In the genomic region with DNA sequence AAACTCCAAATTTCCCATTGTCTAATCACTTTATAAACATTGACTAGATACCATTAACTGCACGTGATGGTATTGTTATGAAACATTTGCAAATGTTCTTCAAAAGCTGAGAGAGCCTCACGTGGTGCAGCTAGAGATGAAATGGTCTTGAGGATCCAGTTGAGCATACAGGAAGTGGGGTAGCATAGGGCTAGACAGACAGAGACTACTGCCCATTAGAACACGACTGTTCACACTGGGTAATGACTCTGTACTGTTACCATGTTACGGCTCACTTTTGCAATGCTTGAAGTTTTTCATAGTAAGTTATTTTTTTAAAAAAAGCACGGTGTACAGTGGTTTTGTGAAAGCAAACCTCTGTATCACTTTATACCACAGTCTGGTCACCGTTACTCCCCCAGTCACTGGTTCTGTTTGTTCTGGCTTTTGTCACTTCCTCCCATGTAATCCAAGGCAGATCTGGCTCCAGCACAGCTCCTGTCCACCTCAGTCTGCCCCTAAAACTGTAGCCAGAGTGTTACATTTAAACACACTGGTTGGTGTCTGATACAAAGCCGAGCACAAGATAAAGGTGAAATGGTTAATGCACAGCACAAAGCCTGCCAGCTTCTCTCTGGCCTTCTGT, we compare ENCODE assay signal across 29 mouse cellular contexts. TPM values are rescaled to one million over a fixed set of nuclear protein-coding genes. Genes with fewer than 3 reads are reported as not detected.
DNase-seq lines count a peak whose midpoint lies in the region; ATAC-seq and TF ChIP-seq lines count a peak whose summit lies in the region.
"Had no signal": no experiment of that assay in that cellular context is flagged by ENCODE, and none has a peak within 500 bp of the region (broad histone marks: within the 10 kb centered on the region; RNA-seq: fewer than 3 reads in every experiment).

No protein-coding gene starts in this region.

- DNase-seq in heart, adult 8-10 months (ENCODE audit: low spot score): no peak
- DNase-seq in lung, postnatal 10 days: no peak
- DNase-seq in MEL (ENCODE audit: low read depth, low spot score) (no peak), MN1 (ENCODE audit: low spot score) (no peak)
- DNase-seq: adrenal gland, postnatal 14 days; B cell, adult 2 months; cerebellum, adult 11 months; cerebellum, postnatal 14 days; forebrain, postnatal 0 days; gastrocnemius, postnatal 36 days; kidney, adult 8-10 months; liver, postnatal 0 days; thymus, adult 18-20 months had no signal

- no peak overlapping the region for H3K4me2 ChIP-seq in heart, embryonic 13.5 days
- no peak overlapping the region for H3K4me2 ChIP-seq in lung, embryonic 16.5 days (ENCODE audit: low read depth, low read length)
- H3K4me2 ChIP-seq in myocyte (ENCODE audit: low read depth): no peak overlapping the region
- H3K4me2 ChIP-seq: embryonic facial prominence, embryonic 15.5 days; hindbrain, embryonic 12.5 days; stomach, embryonic 15.5 days had no signal

- H3K79me2 ChIP-seq in MEL (ENCODE audit: control insufficient read depth, insufficient read depth, low read length, poor library complexity): no peaks in the 10 kb centered on the region
- H3K79me2 ChIP-seq in myocyte (ENCODE audit: control insufficient read depth, insufficient read depth): no peaks in the 10 kb centered on the region

- no peak for TF ChIP-seq RAD21 in MEL (IDR thresholded peaks at IDR 0.05; ENCODE audit: low read depth, low read length)

- TF ChIP-seq EP300 in MEL (IDR thresholded peaks at IDR 0.05; ENCODE audit: low read depth in 1 of 2, low read length in 2 of 2): no peak

- H3K27me3 ChIP-seq in heart, embryonic 13.5 days (replicated peaks): no peaks in the 10 kb centered on the region
- no peaks in the 10 kb centered on the region for H3K27me3 ChIP-seq in lung, embryonic 16.5 days (ENCODE audit: control insufficient read depth, insufficient read depth, low read depth, low read length)
- peaks cover 0 to 2% of the 10 kb centered on the region in 2 experiments; a peak in 2 of 4 replicates for H3K27me3 ChIP-seq in MEL (ENCODE audit: control insufficient read depth in 1 of 2, insufficient read depth in 2 of 2, low read length in 2 of 2)
- no peaks in the 10 kb centered on the region for H3K27me3 ChIP-seq in myocyte (ENCODE audit: control insufficient read depth, insufficient read depth, insufficient read length)
- H3K27me3 ChIP-seq: embryonic facial prominence, embryonic 15.5 days; hindbrain, embryonic 12.5 days; Patski; stomach, embryonic 15.5 days had no signal

- TF ChIP-seq POLR2A in MEL (IDR thresholded peaks at IDR 0.05; ENCODE audit: control insufficient read depth in 1 of 2, insufficient read depth in 1 of 2, low read depth in 1 of 2, low read length in 2 of 2, poor library complexity in 1 of 2): no peak
- no peak for TF ChIP-seq POLR2A in myocyte (IDR thresholded peaks at IDR 0.05; ENCODE audit: insufficient read length, low read depth)

- no peaks in the 10 kb centered on the region for H3K36me3 ChIP-seq in heart, embryonic 13.5 days
- no peaks in the 10 kb centered on the region for H3K36me3 ChIP-seq in lung, embryonic 16.5 days (ENCODE audit: control insufficient read depth, insufficient read depth, low read length)
- H3K36me3 ChIP-seq in MEL (ENCODE audit: control insufficient read depth in 1 of 2, insufficient read depth in 2 of 2, low read length in 2 of 2) (peaks cover 0 to 2% of the 10 kb centered on the region in 2 experiments; a peak in 1 of 4 replicates), myocyte (ENCODE audit: control insufficient read depth, insufficient read depth) (no peaks in the 10 kb centered on the region)
- H3K36me3 ChIP-seq: embryonic facial prominence, embryonic 15.5 days; forebrain, embryonic 10.5 days; hindbrain, embryonic 12.5 days; limb, embryonic 10.5 days; stomach, embryonic 15.5 days had no signal

- no peak overlapping the region for H3ac ChIP-seq in myocyte (ENCODE audit: control insufficient read depth, insufficient read length)

- H3K4me3 ChIP-seq in heart, embryonic 13.5 days: no peak overlapping the region
- H3K4me3 ChIP-seq in lung, embryonic 16.5 days (ENCODE audit: low read length): no peak overlapping the region
- H3K4me3 ChIP-seq in MEL (ENCODE audit: control insufficient read depth in 1 of 2, insufficient read depth in 1 of 2, low read depth in 2 of 2, low read length in 2 of 2): no peak overlapping the region
- no peak overlapping the region for H3K4me3 ChIP-seq in myocyte
- H3K4me3 ChIP-seq: embryonic facial prominence, embryonic 15.5 days; forebrain, embryonic 10.5 days; hindbrain, embryonic 12.5 days; left cerebral cortex, adult 2 months; limb, embryonic 10.5 days; megakaryocyte, embryonic 14.5 days; stomach, embryonic 15.5 days had no signal

- TF ChIP-seq CTCF in MEL (IDR thresholded peaks at IDR 0.05 in 2 of 3, conservative IDR thresholded peaks at IDR 0.05 in 1 of 3; ENCODE audit: control insufficient read depth in 1 of 3, insufficient read depth in 1 of 3, low read depth in 2 of 3, low read length in 3 of 3, poor library complexity in 1 of 3, severe bottlenecking in 1 of 3): no peak

- no peak for ATAC-seq in heart, embryonic 13.5 days (ENCODE audit: extremely low read depth, insufficient number of reproducible peaks, low FRiP score, low TSS enrichment)
- ATAC-seq in lung, embryonic 16.5 days (ENCODE audit: low read depth): peak; percentile 56; the same call in 1 of the 2 replicates
- ATAC-seq: activated CD4-positive, CD25-positive, alpha-beta regulatory T cell, adult 4 months; forebrain, postnatal 0 days; liver, postnatal 0 days; midbrain, embryonic 16.5 days; Patski had no signal

- peak overlapping the region; percentile 51 for H3K27ac ChIP-seq in heart, embryonic 13.5 days (replicated peaks)
- no peak overlapping the region for H3K27ac ChIP-seq in lung, embryonic 16.5 days (ENCODE audit: low read length)
- no peak overlapping the region for H3K27ac ChIP-seq in MEL (ENCODE audit: control insufficient read depth, low read depth, low read length)
- H3K27ac ChIP-seq: embryonic facial prominence, embryonic 15.5 days; forebrain, embryonic 10.5 days; hindbrain, embryonic 12.5 days; left cerebral cortex, adult 2 months; limb, embryonic 10.5 days; stomach, embryonic 15.5 days had no signal

- no peaks in the 10 kb centered on the region for H3K9me3 ChIP-seq in heart, embryonic 13.5 days
- no peaks in the 10 kb centered on the region for H3K9me3 ChIP-seq in lung, embryonic 16.5 days (ENCODE audit: control insufficient read depth, low read length)
- H3K9me3 ChIP-seq in MEL (replicated peaks; ENCODE audit: insufficient read depth, low read length): no peaks in the 10 kb centered on the region
- H3K9me3 ChIP-seq: embryonic facial prominence, embryonic 15.5 days; forebrain, embryonic 10.5 days; hindbrain, embryonic 12.5 days; limb, embryonic 10.5 days; megakaryocyte, embryonic 14.5 days; stomach, embryonic 15.5 days had no signal

- peaks cover 16% of the 10 kb centered on the region for H3K4me1 ChIP-seq in heart, embryonic 13.5 days
- H3K4me1 ChIP-seq in lung, embryonic 16.5 days (replicated peaks; ENCODE audit: control insufficient read depth, insufficient read depth, low read length): peaks cover 3% of the 10 kb centered on the region; the same call in 1 of the 2 replicates
- H3K4me1 ChIP-seq in MEL (ENCODE audit: control insufficient read depth in 1 of 2, insufficient read depth in 2 of 2, low read length in 2 of 2): peaks cover 0 to 7% of the 10 kb centered on the region in 2 experiments; a peak in 2 of 4 replicates
- H3K4me1 ChIP-seq: embryonic facial prominence, embryonic 15.5 days; stomach, embryonic 15.5 days had no signal

- H3K9ac ChIP-seq in heart, embryonic 13.5 days: no peak overlapping the region
- no peak overlapping the region for H3K9ac ChIP-seq in lung, embryonic 16.5 days (ENCODE audit: low read length)
- no peak overlapping the region for H3K9ac ChIP-seq in MEL (ENCODE audit: control insufficient read depth, low read depth, low read length, poor library complexity, severe bottlenecking)
- H3K9ac ChIP-seq: embryonic facial prominence, embryonic 15.5 days; forebrain, postnatal 0 days; hindbrain, embryonic 12.5 days; liver, postnatal 0 days; stomach, embryonic 15.5 days had no signal

- WGBS in heart, embryonic 13.5 days: 40% methylated on average over 7 of the region's 7 CpGs
- 39% methylated on average over 7 of the region's 7 CpGs for WGBS in lung, embryonic 16.5 days

TF ChIP-seq in MEL, 35 proteins besides CTCF, POLR2A, EP300 and RAD21:
- TF ChIP-seq TCF12 (IDR thresholded peaks at IDR 0.05; ENCODE audit: low read depth, low read length): no peak
- TF ChIP-seq HCFC1 (IDR thresholded peaks at IDR 0.05; ENCODE audit: low read depth, low read length): no peak
- no peak for TF ChIP-seq SMC3 (IDR thresholded peaks at IDR 0.05; ENCODE audit: low read depth, low read length)
- 0 out of 2 replicates have a peak, but pooled peaks have one; percentile 22 for TF ChIP-seq USF1 (IDR thresholded peaks at IDR 0.05; ENCODE audit: low read depth, low read length)
- TF ChIP-seq ZC3H11A (IDR thresholded peaks at IDR 0.05; ENCODE audit: low read depth, low read length): no peak
- no peak for TF ChIP-seq CHD2 (IDR thresholded peaks at IDR 0.05; ENCODE audit: low read length)
- TF ChIP-seq ZKSCAN1 (IDR thresholded peaks at IDR 0.05; ENCODE audit: low read depth, low read length): no peak
- no peak for TF ChIP-seq POLR2AphosphoS5 (IDR thresholded peaks at IDR 0.05; ENCODE audit: borderline replicate concordance, low read depth, low read length)
TF ChIP-seq in MEL: peak in this region for 1.

TF ChIP-seq in myocyte, 11 proteins besides CTCF, POLR2A, EP300 and RAD21:
- TF ChIP-seq USF1 (IDR thresholded peaks at IDR 0.05; ENCODE audit: low read depth) (peak; percentile 29), SRF (IDR thresholded peaks at IDR 0.05; ENCODE audit: control insufficient read depth, insufficient read length, low read depth) (no peak), POLR2AphosphoS2 (IDR thresholded peaks at IDR 0.05; ENCODE audit: insufficient read length, low read depth) (no peak)

RNA-seq across cellular contexts. Expression of gene Spesp1, which starts 11.1 kb away (rescaled TPM):
- polyA plus RNA-seq in heart, embryonic 13.5 days (2015; fragmentation: Nextera tagmentation; extraction: Ambion mirVana): not detected in 2 replicates
- not detected for total RNA-seq in heart, adult 8-10 months (2022)
- not detected in 2 replicates for polyA plus RNA-seq in lung, embryonic 16.5 days (2015; fragmentation: Nextera tagmentation; extraction: Ambion mirVana)
- total RNA-seq in MEL (2012; rRNA removed): not detected in 2 replicates
- polyA plus RNA-seq in MEL (2012; ENCODE audit: insufficient read depth in 1 of 2, insufficient read length in 2 of 2, low read depth in 1 of 2, low replicate concordance in 2 of 2, missing spikeins in 1 of 2) (not detected), myocyte (2012; fragmentation: generic; extraction: Trizol) (not detected)
- total RNA-seq: adrenal gland, postnatal 14 days; gastrocnemius, postnatal 36 days; liver, adult 2 months had no signal
- polyA plus RNA-seq: activated CD4-positive, CD25-positive, alpha-beta regulatory T cell, adult 4 months; brain, embryonic 14.5 days; embryonic facial prominence, embryonic 15.5 days; forebrain, postnatal 0 days; hindbrain, embryonic 12.5 days; limb, embryonic 10.5 days; liver, adult 2 months; liver, postnatal 0 days; midbrain, embryonic 16.5 days; Patski; stomach, embryonic 15.5 days; urinary bladder, adult 2 months had no signal
